Mouse (Mus musculus): ENCODE data around the gene Hoxb9.

Gene Hoxb9

DNA sequence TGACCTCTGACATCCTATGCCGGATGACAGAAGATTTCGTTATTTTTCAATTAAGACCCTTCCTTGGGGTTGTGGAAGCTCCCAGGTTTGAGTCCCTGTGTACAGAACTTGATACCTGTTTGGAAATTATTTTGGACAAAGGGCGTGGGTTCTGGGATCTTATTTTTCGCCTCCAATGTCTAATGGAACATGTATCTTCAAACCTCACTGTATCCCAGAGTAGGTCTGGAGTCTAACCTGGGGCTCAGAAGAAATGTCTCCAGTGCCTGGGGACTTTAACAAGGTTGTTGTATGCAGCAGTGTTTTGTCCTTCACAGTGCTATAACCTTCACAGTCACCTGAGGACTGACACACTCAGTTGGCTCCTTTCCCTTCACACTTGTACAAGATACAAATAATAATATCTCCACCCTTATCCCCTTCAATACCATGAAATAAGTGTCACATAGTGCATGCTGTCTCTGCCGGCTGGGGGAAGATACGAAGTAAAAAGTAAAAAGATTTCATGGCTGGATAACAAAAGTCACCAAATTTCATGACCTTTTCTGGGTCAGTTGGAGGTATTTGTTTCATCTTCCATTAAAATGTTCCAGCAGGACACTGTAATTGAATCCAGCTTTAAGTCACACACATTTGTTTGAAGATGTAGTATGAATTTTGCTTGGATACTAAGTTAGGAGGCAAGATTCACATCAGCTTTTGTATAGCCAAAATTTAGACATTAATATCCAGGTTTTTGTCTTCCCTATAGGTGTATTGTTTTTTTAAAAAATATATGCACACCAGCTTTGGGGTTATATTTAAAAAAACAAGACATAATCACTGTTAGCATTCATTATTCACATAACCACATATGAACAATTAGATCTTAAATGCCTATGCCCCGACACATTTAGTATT lies 4.0 kb upstream of the Hoxb9 start:
- DNase-seq (ENCODE audit: low spot score) = no peak

DNA sequence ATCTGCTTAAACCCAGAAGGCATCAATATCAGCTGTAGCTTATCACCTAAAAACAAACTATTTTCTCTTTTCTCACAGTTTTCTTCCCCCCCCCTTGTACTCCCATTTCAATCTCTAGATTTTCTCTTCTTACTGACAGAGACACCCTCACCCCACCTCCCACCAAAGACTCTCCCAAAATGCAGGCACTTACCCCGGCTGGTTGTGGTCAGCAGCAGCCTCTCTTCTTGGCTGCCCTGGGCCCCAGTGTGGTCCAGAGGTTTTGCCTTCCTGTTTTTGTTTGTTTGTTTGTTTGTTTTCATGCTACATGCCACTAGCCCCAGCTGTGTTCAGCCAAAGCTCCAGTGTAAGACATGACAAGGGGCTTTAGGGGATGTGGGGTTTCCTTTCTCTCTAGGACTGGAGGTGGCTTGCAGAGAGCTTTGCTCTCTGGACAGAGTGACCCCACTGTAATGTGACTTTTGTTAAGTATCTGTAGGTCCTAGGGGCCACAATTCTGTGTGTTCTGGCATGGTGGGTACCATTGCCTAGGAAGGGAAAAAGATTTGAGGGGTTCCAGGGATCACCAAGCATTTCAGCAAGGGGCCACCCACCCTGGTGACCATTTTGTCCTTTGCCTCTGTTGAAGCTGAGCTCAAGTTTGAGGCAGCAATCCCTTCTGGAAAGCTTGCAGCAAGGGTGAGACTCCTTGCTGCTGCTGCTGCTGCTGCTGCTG lies 3.1 kb upstream of the Hoxb9 start:
- no peak for DNase-seq (ENCODE audit: low spot score)

DNA sequence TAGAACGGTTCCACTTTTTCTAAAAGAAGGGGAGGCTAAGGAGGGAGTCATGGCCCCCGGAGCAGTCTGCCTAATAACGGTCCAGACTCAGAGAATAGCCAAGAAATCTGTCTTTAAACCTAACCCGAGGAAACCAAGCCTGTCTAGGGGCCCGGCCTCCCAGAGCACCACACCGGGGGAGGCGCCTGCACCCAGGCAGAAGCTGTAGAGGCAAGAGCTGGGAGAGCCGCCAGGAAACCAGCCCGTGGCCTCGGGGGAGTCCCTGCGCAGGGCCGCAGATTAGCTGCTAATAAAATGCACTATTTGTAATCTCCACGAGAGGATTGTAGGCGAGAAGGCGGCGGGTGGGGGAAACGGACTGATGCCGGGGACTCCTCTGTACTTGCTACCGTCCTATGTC lies 1.4 kb upstream of the Hoxb9 start:
- DNase-seq (ENCODE audit: low spot score) = no peak

DNA sequence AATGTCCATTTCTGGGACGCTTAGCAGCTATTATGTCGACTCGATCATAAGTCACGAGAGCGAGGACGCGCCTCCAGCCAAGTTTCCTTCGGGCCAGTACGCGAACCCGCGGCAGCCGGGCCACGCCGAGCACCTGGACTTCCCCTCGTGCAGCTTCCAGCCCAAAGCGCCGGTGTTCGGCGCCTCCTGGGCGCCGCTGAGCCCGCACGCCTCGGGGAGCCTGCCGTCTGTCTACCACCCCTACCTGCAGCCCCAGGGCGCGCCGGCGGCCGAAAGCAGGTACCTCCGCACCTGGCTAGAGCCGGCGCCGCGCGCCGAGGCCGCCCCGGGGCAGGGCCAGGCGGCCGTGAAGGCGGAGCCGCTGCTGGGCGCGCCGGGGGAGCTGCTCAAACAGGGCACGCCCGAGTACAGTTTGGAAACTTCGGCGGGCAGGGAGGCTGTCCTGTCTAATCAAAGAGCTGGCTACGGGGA lies 319 bp downstream of the Hoxb9 start:
- peak; percentile 50 for DNase-seq (ENCODE audit: low spot score)

DNA sequence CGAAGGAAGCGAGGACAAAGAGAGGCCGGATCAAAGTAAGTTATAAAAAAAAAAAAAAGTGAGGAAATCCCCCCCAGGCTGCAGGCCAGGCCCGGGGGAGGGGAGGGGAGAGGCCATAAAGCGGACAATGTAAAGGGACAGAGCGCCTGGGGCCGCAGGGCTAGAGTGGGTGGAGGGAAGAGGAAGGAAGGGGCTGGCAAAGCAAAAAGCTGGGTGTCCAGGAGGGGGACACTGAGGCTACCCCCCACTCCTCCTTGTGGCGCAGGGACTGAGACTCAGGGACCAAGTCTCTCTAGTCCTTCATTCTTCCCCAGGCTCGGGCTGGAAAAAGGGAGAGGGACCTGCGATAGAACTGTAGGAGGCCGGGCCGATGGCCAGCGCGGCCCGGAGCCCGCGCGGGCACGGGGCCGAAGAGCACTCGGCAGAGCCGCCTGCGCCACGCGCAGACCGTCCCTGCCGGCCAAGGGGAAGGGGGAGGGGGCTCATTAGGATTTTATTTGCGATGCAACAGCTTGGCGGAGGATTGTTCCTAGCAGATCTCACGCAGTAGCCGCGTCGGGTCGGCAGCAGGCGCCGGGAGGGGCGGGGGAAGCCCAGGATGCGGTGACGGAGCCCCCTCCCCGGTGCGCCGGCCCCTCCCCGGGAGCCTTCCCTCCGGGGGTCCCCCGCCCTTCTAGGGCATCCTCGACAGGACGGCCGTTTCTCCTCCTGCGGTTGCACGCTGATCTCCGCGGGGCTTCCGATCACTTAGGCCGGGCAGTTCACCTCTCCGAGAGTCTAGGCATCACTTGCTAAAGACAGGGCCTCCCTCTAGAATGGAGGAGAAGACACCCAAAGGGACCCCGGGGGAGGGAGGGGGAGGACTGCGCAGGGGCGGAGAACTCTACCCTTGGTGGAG lies 1.0 kb downstream of the Hoxb9 start:
- DNase-seq (ENCODE audit: low spot score) = peak; percentile 53

DNA sequence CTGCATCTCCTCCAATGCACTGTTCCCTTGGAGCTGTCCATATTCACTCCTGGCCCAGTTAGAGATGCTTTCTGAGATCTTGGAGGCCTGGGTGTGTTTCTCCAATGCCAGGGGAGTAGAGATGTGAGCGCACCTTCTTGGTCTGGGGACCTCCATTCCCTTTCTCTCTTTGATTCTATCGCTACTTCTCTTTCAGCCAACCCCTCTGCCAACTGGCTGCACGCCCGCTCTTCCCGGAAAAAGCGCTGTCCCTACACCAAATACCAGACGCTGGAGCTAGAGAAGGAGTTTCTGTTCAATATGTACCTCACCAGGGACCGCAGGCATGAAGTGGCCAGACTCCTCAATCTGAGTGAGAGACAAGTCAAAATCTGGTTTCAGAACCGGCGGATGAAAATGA lies 3.2 kb downstream of the Hoxb9 start:
- DNase-seq (ENCODE audit: low spot score) = no peak

DNA sequence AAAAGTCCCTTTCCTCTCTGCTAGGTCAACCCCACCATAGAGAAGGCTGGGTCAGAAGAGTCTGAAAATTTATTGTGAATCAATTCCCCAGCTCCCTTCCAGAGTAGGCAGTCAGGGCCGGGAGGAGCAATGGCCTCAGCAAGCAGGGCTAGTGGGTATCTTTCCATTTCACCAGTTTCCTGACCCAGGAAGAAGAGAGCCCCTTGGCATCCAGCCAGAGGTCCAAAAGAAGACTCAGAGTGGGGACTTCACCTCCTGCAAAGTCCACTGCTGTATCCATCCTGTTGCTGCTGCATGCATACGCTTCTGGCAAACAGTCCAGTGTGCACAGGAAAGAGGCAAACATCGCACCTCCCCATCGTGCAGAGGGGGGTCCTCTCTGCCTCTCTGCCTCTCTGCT lies 4.6 kb downstream of the Hoxb9 start:
- DNase-seq (ENCODE audit: low spot score) = no peak

DNA sequence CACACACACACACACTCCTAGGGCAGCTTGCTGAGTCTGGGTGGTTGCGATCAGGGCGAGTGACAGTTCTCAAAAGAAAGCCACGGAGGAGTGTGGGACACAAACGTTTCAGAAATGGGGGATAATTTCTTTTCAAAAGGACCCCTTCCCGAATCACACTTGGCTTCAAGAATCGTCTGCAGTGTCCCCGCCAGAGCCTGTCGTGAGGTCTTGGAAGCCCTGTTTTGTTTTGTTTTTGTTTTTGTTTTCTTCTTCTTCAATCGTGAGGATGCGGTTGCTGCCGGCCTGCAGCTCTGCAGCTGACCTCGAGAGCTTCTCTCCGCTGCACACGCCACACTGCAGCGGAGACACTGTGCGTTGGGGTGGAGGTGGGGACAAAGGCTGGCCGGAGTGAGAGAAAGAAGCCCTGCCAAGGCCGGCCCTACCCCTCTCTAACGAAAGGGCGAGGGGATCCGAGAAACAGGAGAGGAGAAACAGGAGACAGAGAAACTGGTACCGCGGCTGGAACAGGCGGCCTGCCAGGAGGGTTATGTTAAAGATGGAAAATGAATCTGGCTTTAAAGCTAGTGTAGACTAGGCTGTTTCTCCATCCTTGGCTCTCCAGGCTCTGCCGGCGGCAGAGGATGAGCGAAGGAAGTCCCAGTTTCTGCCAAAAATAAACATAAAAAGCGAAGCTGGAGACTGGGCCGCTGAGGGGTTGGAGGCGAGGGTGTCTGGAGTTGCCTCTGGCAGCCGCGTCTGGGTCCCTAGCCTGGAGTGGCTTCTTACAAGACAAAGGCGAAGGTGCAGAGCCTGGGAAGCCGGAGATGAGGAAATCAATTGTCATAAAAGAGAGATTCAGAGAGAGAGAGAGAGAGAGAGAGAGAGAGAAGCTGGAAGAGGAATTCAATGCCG lies 6.1 kb downstream of the Hoxb9 start:
- DNase-seq (ENCODE audit: low spot score) = no peak

DNA sequence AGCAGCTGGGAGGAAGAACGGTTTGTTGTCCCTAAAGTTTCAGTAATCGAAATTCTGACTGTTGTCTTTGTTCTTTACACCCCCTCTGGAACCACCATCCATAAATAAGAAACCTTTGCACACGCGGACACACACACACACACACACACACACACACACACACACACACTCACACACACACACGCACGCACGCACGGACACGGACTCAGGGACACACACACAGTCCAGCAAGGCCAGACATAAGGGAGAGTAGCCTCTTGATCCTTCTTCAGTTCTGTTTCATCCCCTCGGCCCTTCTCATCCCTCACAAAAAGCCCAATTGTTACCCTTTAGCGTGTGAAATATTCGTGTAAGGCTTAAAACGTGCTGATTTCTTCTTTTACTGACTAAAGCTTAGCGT lies 7.1 kb downstream of the Hoxb9 start:
- DNase-seq (ENCODE audit: low spot score) = no peak

DNA sequence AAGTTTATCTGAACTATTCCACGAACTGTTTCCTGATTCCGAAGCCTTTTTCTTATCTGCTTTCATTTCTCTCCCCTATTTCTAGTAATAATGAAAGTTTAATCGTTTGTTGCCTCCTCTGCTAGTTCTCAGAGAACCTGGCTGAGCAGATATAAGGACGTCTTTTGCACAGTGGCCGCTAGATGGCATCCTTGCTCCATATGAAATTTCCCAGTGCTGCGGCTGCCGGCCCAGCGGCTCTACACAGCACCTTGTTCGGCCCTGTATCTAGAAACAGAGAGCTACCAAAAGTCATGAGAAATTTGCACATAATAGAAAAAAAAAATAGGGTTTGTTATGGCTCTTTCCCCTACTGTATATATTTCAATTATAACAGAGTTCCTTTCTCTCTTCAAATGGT lies 7.5 kb downstream of the Hoxb9 start:
- DNase-seq (ENCODE audit: low spot score) = no peak

DNA sequence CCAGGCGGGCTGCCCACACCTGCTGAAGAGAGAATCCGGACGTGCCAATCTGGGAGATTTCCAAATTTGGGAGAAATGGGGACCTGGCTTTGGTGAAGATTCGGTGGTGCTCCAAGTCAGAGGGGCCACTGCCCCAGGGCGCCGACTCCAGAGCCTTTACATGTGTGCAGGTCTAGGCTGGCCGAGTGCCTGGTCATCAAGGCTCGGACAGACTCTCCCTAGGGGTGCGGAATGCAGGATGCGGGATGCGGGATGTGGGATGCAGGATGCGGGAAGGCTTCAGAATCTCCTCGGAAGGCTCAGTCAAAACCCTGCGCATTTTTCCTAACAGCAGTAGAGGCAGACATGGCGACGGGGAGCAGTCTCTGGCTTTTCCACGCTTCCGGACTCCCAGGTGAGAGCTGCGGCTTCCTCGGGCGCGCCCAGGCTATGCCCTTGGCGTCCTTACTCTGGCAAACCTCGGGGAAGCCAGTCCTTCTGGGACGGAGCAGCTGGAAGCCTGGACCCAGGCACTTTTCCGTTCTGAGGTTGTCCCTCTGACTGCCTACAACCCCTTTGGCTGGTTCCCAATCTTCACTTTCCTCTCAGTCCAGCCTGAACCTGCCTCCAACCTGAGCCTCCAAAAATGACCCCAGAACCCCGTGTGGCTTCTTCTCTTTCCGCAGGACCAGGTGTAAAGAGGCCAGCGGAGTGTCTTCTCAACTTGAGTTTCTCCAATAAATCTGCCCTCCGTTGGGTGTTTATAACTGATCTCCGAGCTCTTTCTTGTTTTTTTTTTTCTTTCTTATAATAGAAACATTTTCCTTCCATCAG lies 8.4 kb downstream of the Hoxb9 start:
- no peak for DNase-seq (ENCODE audit: low spot score)

DNA sequence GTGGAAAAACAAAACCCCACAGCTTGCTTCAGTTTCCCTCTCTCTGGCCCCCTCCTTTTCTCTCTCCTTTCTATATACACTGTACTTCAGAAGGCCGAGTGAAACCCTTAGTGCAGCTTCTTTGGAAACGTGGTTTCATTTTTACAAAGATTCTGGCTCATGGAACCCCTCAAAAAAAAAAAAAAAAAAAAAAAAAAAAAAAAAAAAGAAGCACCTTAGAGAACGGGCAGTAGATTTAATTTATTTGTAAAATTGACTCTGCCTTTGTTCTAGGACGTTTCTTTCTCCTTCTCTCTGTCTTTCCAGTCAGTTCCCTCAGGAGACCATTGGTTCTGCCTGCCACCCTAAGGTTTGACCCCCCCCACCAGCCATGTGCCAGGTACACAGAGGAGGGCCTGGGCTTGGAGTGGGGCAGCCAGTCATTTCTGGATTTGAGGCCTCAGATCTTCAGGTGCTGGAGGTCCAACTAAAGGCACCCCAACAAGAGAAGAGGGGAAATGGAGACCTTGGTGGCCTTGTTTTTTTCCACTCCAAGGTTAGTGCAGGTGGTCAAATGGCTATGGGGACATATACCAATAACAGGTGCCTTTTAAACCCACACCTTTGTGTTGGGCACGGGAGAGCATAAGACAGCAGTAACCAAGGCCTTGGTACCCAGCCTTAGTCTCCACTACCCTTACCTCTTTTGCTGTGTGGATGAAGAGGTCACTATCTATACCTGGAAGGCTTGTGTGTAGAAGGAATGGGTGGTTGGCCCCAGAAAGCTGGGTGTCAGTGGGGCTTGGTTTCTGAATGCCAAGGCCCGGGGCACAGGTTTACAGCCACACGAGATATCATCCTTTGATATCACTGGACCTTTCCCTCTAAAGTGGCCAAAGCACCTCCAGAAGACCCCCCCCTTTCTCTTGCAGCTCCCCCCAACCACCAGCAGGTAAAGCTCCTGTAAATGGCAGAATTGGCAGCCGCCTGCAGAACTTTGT lies 9.4 kb downstream of the Hoxb9 start:
- DNase-seq (ENCODE audit: low spot score) = no peak

DNA sequence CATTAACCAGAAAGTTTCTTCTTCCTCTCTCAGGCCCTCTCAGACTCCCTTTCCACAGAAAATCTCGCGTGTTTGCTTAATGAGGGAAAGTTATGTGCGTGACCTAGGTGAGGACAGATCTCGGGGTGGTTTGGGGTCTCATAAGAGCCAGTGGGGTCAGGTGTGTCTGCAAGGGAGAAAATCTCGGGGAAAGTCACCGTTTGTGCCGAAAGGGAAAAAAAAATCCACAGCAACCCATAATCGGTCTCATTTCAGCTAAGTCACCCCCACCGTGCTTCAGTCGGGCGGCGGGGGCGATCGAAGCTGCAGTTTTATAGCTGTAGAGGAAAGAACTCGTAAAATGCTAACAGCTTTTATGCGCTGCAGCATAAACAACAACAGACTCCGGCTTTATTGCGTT lies 10.1 kb downstream of the Hoxb9 start:
- no peak for DNase-seq (ENCODE audit: low spot score)

DNA sequence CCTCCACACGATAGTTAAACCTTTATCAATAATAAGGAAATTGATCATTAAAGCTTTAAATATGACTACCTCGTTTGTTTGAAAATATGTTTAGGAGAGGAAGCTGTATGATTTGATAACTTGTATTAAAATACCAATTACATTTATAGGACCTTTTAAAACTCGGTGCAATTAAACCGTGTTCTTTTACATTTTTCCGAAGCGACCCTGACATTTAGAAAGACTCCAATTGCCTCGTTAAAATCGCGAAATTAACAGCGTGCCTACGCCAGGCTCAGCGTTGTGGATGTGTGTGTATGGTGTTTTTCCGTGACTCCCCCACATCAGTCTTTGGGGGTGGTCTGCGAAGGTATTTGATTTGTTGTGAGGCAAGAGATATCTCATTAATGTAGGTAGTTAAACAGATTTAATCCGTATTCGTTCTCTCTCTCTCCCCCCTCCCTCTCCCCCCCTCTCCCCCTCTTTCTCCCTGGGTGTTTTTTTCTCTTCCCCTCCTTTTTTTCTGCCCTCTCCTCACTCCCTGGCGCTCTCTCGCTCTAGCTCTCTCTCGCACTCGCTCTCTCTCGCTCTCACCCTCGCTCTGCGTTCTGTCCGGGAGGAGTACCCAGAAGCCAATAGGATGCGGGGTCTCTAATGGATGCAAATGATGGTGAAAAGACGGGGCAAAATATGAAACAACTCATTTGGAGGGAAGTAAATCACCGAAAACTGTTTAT lies 10.8 kb downstream of the Hoxb9 start, which contains the start of gene Hoxb8:
Hoxb8 (plus strand) TSS at position 51 of the 716 bp plus-strand sequence.
- no peak for DNase-seq (ENCODE audit: low spot score)

DNA sequence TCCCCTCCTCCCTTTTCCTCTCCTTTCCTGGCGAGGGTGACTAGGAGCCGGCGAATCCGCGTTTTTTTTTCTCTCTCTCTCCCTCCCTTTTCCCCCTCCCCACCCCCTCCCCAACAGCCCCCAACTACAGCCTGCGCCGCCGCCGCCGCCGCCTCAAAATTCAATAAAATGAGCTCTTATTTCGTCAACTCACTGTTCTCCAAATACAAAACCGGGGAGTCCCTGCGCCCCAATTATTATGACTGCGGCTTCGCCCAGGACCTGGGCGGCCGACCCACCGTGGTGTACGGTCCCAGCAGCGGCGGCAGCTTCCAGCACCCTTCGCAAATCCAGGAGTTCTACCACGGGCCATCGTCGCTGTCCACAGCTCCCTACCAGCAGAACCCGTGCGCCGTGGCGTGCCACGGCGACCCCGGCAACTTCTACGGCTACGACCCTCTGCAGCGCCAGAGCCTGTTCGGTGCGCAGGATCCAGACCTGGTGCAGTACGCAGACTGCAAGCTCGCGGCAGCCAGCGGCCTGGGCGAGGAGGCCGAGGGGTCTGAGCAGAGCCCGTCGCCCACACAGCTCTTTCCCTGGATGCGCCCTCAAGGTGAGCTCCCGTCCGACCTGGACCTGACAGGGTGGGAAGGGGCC lies 11.7 kb downstream of the Hoxb9 start:
- peak; percentile 56 for DNase-seq (ENCODE audit: low spot score)

DNA sequence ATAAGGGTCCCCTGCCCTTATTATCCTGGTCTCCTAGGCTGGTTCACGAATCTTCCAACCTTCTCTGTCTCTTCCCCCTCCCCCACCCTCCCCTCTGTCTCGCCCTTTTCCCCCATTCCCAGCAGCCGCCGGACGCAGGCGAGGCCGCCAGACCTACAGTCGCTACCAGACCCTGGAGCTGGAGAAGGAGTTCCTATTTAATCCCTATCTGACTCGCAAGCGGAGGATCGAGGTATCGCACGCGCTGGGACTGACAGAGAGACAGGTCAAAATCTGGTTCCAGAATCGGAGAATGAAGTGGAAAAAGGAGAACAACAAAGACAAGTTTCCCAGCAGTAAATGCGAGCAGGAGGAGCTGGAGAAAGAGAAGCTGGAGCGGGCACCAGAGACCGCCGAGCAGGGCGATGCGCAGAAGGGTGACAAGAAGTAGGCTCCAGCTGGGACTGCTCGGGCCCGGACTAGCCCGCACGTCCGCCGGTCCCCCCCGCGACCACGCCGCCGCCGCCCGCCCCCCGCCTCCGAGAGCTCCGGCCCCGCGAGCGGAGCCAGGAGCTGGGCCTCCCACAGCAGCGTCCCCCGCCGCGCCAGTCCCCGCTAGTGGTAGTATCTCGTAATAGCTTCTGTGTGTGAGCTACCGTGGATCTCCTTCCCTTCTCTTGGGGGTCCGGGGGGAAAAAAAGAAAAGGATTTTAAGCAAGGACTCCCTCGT lies 12.9 kb downstream of the Hoxb9 start:
- DNase-seq (ENCODE audit: low spot score) = peak; percentile 56

Measured in yolk sac, embryonic 10.5 days (tissue).